Mouse (Mus musculus): ENCODE measurements around the gene Cysrt1. TPM values are rescaled to one million over a fixed set of nuclear protein-coding genes. Genes with fewer than 3 reads are reported as not detected.
A peak's percentile ranks its signal among the peaks of the same experiment; 100 is the strongest.

Gene Cysrt1
- polyA plus RNA-seq, 1 experiment from 2014 or later = not detected

DNA sequence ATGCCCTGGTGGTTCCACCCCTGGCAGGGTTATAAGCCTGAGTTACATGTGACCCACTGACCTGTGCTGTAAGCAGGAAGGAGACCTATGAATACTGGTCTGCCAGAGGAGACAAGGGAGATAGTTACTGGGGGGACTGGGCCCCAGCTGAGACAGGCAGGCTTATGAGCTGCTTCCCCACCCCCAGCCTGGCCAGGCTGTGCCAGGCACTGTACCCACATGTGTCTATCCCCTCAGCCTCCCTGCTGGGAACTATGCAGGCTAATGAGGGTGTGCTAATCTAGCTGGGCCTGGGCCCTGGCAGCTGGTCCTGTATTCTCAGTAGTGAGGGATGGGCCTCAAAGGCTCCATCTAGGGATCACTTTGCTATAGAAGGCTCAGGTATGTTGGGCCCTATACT is 25.0 kb upstream of the Cysrt1 start:
- H3K9ac ChIP-seq (ENCODE audit: low read length) = no peak overlapping the region
- H3K36me3 ChIP-seq (ENCODE audit: control insufficient read depth, insufficient read depth, low read length) = no peaks in the 10 kb centered on the region; the same call in 1 of the 2 replicates
- no peak overlapping the region for H3K4me3 ChIP-seq (ENCODE audit: low read depth, low read length)
- H3K4me2 ChIP-seq (ENCODE audit: low read depth, low read length, severe bottlenecking) = no peak overlapping the region
- peaks cover 16% of the 10 kb centered on the region for H3K27me3 ChIP-seq (ENCODE audit: control insufficient read depth, insufficient read depth, low read length)
- H3K4me1 ChIP-seq (replicated peaks; ENCODE audit: control insufficient read depth, insufficient read depth, low read length) = peaks cover 26% of the 10 kb centered on the region
- DNase-seq (ENCODE audit: low spot score) (no peak), ATAC-seq (replicated peaks; ENCODE audit: low FRiP score) (no peak)
- H3K27ac ChIP-seq (ENCODE audit: low read depth, low read length) = no peak overlapping the region
- no peaks in the 10 kb centered on the region for H3K9me3 ChIP-seq (ENCODE audit: control insufficient read depth, low read length)

DNA sequence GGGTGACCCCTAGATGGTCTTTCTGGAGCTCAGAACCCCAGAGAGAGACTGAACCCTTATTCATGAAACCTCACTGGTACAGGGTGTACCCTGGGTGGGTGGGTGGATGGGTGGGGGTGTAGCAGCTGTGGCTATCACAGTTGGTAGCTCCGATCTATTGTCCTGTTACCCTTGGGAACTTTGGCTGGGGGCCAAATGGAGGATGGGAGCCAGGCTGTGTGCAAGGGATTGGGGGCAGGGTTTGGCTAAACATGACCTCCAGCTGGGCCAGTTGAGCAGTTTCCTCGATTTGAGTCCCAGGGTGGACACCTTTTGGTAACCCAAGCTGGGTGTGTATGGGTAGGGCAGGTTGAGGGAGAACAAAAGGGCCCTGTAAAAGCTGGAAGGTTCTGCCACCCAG is 24.5 kb upstream of the Cysrt1 start:
- no peak overlapping the region for H3K4me3 ChIP-seq (ENCODE audit: low read depth, low read length)
- ATAC-seq (replicated peaks; ENCODE audit: low FRiP score) = no peak
- H3K27me3 ChIP-seq (ENCODE audit: control insufficient read depth, insufficient read depth, low read length) = peaks cover 16% of the 10 kb centered on the region
- no peaks in the 10 kb centered on the region; the same call in 1 of the 2 replicates for H3K36me3 ChIP-seq (ENCODE audit: control insufficient read depth, insufficient read depth, low read length)
- no peaks in the 10 kb centered on the region for H3K9me3 ChIP-seq (ENCODE audit: control insufficient read depth, low read length)
- peaks cover 26% of the 10 kb centered on the region for H3K4me1 ChIP-seq (replicated peaks; ENCODE audit: control insufficient read depth, insufficient read depth, low read length)
- WGBS = 61% methylated on average over 2 of the region's 2 CpGs
- no peak overlapping the region for H3K27ac ChIP-seq (ENCODE audit: low read depth, low read length)
- no peak for DNase-seq (ENCODE audit: low spot score)
- H3K4me2 ChIP-seq (ENCODE audit: low read depth, low read length, severe bottlenecking) = no peak overlapping the region
- H3K9ac ChIP-seq (ENCODE audit: low read length) = no peak overlapping the region

DNA sequence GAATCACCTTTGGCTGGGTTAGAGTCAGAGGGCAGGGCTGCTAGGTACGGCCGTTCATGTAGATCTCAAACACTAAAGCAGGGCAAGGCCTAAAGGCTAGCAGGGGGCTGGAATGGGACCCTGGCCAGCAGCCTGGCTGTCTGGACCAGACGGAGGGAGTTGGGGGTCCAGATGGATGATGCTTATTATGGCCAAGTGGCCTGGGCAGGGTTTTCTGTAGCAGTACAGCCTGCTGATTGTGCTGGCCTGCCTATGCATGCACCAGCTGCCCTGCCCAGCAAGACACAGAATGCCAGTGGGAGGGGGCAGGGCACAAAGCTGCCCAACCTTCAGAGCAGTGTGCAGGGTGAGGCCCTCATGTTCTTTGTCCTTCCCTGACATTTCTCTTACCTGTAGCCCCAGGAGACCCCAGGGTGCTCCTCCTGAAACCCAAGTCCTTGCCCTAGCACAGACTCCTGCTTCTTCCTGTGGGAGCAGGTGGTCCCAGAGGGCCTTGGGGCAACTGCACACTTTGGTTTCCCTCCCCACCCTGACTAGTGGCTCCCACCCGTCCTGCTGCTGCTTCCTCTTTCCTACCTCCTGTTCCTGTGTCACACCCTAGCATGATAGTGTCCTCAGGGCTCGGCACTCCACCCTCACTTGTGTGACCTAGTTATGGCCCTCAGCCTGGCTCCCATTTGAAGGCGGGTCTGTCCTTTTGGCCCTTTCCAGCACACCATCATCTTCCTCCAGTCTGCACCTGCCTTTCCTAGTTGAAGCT is 23.8 kb upstream of the Cysrt1 start:
- ATAC-seq (replicated peaks; ENCODE audit: low FRiP score) (no peak), DNase-seq (ENCODE audit: low spot score) (no peak)
- peaks cover 16% of the 10 kb centered on the region for H3K27me3 ChIP-seq (ENCODE audit: control insufficient read depth, insufficient read depth, low read length)
- no peak overlapping the region for H3K4me2 ChIP-seq (ENCODE audit: low read depth, low read length, severe bottlenecking)
- no peak overlapping the region for H3K4me3 ChIP-seq (ENCODE audit: low read depth, low read length)
- 80% methylated on average over 6 of the region's 6 CpGs for WGBS
- H3K27ac ChIP-seq (ENCODE audit: low read depth, low read length) = no peak overlapping the region
- H3K36me3 ChIP-seq (ENCODE audit: control insufficient read depth, insufficient read depth, low read length) = no peaks in the 10 kb centered on the region; the same call in 1 of the 2 replicates
- H3K9ac ChIP-seq (ENCODE audit: low read length) = peak overlapping the region; percentile 27; the same call in 1 of the 2 replicates
- H3K4me1 ChIP-seq (replicated peaks; ENCODE audit: control insufficient read depth, insufficient read depth, low read length) = peaks cover 19% of the 10 kb centered on the region
- H3K9me3 ChIP-seq (ENCODE audit: control insufficient read depth, low read length) = no peaks in the 10 kb centered on the region

DNA sequence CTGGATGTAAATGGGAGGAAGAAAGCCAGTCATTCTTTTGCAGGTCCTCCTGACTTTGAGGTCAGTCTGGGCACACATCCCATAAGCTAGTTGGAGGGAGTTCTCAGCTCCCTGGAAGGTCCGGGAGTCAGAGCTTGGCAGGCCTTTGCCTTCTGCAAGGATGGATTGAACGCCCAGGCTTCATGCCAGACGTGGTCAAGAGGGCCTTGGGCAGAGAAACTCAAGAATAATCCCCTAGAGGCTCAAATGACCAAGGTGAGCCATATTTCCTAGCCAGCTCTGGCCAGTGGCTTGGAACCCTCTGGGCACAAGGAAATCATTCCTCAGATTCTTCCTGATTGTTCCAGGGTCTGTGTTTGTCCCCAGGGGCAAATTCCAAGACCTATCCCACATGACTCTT is 22.6 kb upstream of the Cysrt1 start:
- H3K4me1 ChIP-seq (replicated peaks; ENCODE audit: control insufficient read depth, insufficient read depth, low read length) = peaks cover 16% of the 10 kb centered on the region
- peaks cover 16% of the 10 kb centered on the region for H3K27me3 ChIP-seq (ENCODE audit: control insufficient read depth, insufficient read depth, low read length)
- WGBS = 80% methylated on average over 3 of the region's 3 CpGs
- no peaks in the 10 kb centered on the region for H3K36me3 ChIP-seq (ENCODE audit: control insufficient read depth, insufficient read depth, low read length)
- no peak overlapping the region for H3K9ac ChIP-seq (ENCODE audit: low read length)
- DNase-seq (ENCODE audit: low spot score) (no peak), ATAC-seq (replicated peaks; ENCODE audit: low FRiP score) (no peak)
- no peak overlapping the region for H3K4me2 ChIP-seq (ENCODE audit: low read depth, low read length, severe bottlenecking)
- H3K4me3 ChIP-seq (ENCODE audit: low read depth, low read length) = no peak overlapping the region
- H3K27ac ChIP-seq (ENCODE audit: low read depth, low read length) = no peak overlapping the region
- no peaks in the 10 kb centered on the region for H3K9me3 ChIP-seq (ENCODE audit: control insufficient read depth, low read length)

DNA sequence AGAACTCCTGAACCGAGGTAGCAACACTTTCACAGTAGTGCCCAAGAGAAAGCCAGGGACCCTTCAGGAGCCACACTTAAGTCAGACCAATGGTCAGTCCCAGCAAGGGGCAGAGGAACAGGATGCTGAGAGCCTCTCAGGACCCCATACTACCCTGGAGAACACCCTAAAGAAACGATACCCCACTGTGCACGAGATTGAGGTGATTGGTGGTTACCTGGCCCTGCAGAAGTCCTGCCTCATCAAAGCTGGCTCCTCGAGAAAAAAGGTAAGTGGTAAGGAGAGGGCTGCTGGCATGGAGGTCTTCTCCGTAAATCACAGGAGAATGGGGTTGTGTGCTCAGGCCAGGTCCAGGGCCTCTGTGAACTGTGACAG is 22.0 kb upstream of the Cysrt1 start:
- no peak for DNase-seq (ENCODE audit: low spot score)
- no peak overlapping the region for H3K4me2 ChIP-seq (ENCODE audit: low read depth, low read length, severe bottlenecking)
- H3K4me1 ChIP-seq (replicated peaks; ENCODE audit: control insufficient read depth, insufficient read depth, low read length) = peaks cover 16% of the 10 kb centered on the region
- ATAC-seq (replicated peaks; ENCODE audit: low FRiP score) = no peak
- H3K4me3 ChIP-seq (ENCODE audit: low read depth, low read length) = no peak overlapping the region
- H3K27me3 ChIP-seq (ENCODE audit: control insufficient read depth, insufficient read depth, low read length) = peaks cover 16% of the 10 kb centered on the region
- WGBS = 83% methylated on average over 5 of the region's 5 CpGs
- H3K27ac ChIP-seq (ENCODE audit: low read depth, low read length) = no peak overlapping the region
- H3K36me3 ChIP-seq (ENCODE audit: control insufficient read depth, insufficient read depth, low read length) = no peaks in the 10 kb centered on the region
- H3K9ac ChIP-seq (ENCODE audit: low read length) = peak overlapping the region; percentile 63; the same call in 1 of the 2 replicates
- no peaks in the 10 kb centered on the region for H3K9me3 ChIP-seq (ENCODE audit: control insufficient read depth, low read length)

DNA sequence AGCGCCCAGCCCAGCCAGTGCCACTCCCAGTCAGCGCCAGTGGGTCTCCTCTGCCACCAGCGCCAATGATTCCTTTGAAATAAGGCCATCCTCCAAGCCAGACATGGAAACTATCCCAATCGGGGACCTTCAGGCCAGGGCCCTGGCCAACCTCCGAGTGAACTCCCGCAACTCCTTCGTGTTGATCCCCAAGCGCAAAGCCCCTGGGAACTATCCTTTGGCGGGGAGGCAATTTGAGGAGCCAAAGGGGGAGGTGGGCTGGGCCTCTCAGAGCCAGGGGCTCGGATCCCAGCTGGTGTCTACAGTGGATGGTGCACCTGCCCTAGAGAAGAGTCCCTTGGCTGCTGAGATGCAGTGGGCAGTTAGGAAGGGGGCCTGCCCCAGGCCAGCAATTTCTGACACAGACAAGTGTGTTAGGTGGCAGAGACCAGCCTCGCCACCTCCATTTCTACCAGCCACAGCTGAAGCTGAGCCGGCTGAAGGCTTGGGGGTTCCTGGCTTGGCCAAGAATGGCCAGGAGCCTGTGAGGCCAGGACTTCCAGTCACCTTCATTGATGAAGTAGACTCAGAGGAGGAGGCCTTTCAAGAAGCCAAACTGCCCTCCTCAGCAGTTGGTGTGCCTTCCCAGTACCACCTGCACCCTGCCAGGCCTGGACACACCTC is 21.5 kb upstream of the Cysrt1 start:
- ATAC-seq (replicated peaks; ENCODE audit: low FRiP score) (no peak), DNase-seq (ENCODE audit: low spot score) (no peak)
- H3K4me1 ChIP-seq (replicated peaks; ENCODE audit: control insufficient read depth, insufficient read depth, low read length) = peaks cover 16% of the 10 kb centered on the region
- peak overlapping the region; percentile 63 for H3K9ac ChIP-seq (ENCODE audit: low read length)
- H3K36me3 ChIP-seq (ENCODE audit: control insufficient read depth, insufficient read depth, low read length) = no peaks in the 10 kb centered on the region
- H3K9me3 ChIP-seq (ENCODE audit: control insufficient read depth, low read length) = no peaks in the 10 kb centered on the region
- H3K4me2 ChIP-seq (ENCODE audit: low read depth, low read length, severe bottlenecking) = peak overlapping the region; percentile 100
- peaks cover 16% of the 10 kb centered on the region for H3K27me3 ChIP-seq (ENCODE audit: control insufficient read depth, insufficient read depth, low read length)
- H3K27ac ChIP-seq (ENCODE audit: low read depth, low read length) = no peak overlapping the region
- WGBS = 23% methylated on average over 12 of the region's 12 CpGs
- peak overlapping the region; percentile 77 for H3K4me3 ChIP-seq (ENCODE audit: low read depth, low read length)

DNA sequence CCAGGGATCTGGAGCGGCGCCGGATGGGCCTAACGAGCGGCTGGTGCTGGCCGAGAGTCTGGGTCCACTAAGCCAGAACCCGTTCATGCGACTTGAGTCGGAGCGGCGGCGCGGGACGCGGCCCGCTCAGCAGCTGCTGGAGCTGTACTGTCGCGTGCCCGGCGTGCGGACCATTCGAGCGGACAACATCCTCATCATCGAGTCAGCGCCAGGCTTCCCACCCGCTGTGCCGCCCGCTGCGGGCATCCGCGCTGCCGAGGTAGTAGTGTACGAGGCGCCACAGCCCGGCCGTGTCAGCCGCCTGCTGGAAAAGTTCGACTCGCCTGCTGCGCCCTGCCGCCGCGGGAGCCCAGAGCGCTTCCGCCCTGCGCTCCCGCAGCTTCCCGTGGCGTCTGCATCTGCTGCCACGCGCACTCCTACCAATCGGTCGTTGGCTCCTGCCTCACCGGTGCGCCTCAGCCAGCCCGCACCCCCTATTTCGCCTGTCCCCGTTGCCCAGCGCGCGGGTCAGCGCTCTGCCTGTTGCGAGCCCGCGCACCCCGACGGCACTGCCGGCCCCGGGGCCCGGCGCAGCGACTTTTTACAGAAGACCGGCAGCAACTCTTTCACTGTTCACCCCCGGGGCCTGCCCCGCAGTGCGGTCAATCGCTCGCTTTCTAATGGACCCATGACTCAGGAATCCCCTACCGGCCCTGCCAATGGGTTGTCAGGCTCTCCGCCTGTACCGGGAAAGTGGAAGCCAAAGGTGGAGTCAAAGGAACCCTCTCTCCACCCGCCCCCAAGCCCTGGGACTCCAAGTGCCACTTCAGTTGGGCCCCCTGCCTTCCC is 20.8 kb upstream of the Cysrt1 start:
- Histone ChIP-seq H3K9ac (ENCODE audit: low read length) (peak overlapping the region; percentile 63), H3K9me3 (ENCODE audit: control insufficient read depth, low read length) (no peaks in the 10 kb centered on the region), H3K4me2 (ENCODE audit: low read depth, low read length, severe bottlenecking) (peak overlapping the region; percentile 100), H3K27ac (ENCODE audit: low read depth, low read length) (no peak overlapping the region), H3K36me3 (ENCODE audit: control insufficient read depth, insufficient read depth, low read length) (no peaks in the 10 kb centered on the region), H3K27me3 (ENCODE audit: control insufficient read depth, insufficient read depth, low read length) (peaks cover 16% of the 10 kb centered on the region), H3K4me1 (replicated peaks; ENCODE audit: control insufficient read depth, insufficient read depth, low read length) (peaks cover 16% of the 10 kb centered on the region), H3K4me3 (ENCODE audit: low read depth, low read length) (peak overlapping the region; percentile 77)
- ATAC-seq (replicated peaks; ENCODE audit: low FRiP score) (peak; percentile 56), DNase-seq (ENCODE audit: low spot score) (peak; percentile 77)
- under 1% methylated on average over 81 of the region's 82 CpGs for WGBS

DNA sequence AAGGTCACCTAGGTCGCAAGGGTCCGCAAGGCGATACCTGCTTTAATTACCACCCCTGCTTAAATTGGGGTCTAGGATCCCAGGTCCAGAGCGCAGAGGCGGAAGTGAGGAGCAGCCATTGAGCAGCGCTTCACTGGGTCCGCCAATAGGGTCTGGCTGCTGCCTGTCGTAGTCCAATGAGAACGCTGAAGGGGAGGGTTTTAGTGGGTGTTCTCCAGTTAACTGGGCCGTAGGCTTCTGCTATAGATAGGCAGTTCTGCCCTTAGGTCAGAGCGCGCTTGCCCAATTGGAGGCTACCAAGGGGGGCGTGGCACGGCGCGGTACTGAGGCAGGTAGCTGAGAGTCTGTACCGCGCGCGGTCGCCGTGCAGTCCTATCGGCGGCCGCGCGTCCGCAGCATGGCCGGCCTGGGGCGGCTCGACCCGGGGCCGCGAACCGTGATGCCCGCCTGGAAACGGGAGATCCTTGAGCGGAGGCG is 20.1 kb upstream of the Cysrt1 start, which contains the start of gene Tprn:
TSS of gene Tprn (plus strand) at position 328 of the 477 bp plus-strand sequence.
- Histone ChIP-seq H3K27ac (ENCODE audit: low read depth, low read length) (no peak within 1 kb of the TSS), H3K27me3 (ENCODE audit: control insufficient read depth, insufficient read depth, low read length) (peaks cover 16% of the 10 kb centered on the region), H3K9me3 (ENCODE audit: control insufficient read depth, low read length) (no peaks in the 10 kb centered on the region), H3K36me3 (ENCODE audit: control insufficient read depth, insufficient read depth, low read length) (no peaks in the 10 kb centered on the region), H3K4me3 (ENCODE audit: low read depth, low read length) (peak within 1 kb of the TSS; percentile 77), H3K4me2 (ENCODE audit: low read depth, low read length, severe bottlenecking) (peak within 1 kb of the TSS; percentile 100), H3K4me1 (replicated peaks; ENCODE audit: control insufficient read depth, insufficient read depth, low read length) (peaks cover 16% of the 10 kb centered on the region), H3K9ac (ENCODE audit: low read length) (peak within 1 kb of the TSS; percentile 63)
- WGBS = under 1% methylated on average over 38 of the region's 39 CpGs
- DNase-seq (ENCODE audit: low spot score) (peak; percentile 94), ATAC-seq (replicated peaks; ENCODE audit: low FRiP score) (peak; percentile 99)

Measured in forebrain, embryonic 11.5 days (tissue).